Mouse (Mus musculus) cerebellum, adult 11-12 months (tissue): ENCODE results near the gene Lonp2.

ENCODE experiments used
- DNase-seq: peaks from one replicate; pipeline ENCODE4 v3.0.0; 2022

Lonp2 gene

DNA sequence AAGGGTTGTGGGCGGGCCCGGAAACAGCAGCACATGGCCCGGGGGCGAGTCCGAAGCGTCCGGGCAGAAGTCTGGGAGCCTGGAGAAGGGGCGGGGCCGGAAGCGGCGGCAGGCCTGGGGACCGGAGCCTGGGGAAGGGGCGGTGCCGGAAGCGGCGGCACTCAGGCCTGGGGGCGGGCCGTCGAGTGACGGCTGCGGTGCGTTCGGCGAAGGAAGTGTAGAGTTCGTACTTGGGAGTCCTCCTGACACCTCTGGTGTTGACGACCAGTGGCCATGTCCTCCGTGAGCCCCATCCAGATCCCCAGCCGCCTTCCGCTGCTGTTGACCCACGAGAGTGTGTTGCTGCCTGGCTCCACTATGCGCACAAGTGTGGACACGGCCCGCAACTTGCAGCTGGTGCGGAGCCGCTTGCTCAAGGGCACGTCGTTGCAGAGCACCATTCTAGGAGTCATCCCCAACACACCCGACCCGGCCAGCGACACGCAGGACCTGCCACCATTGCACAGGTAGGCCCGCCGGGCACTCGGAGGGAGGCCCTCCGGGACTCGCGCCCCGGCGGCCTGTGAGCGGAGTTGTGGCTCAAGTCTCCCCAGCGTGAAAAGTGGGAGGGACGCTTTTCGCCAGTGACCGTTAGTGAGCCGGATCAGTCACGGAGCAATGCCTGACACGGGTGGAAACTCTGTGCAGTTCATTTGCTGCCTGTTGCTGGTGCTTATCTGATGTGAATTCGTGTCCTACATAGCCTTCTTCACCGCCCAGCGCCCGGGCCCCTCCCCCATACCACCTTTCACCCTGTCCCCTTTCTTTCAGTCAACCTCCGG, at the start of gene Lonp2:
Gene Lonp2 (plus strand): TSS at position 133 of the 821 bp plus-strand sequence.
- peak; percentile 98 for DNase-seq

DNA sequence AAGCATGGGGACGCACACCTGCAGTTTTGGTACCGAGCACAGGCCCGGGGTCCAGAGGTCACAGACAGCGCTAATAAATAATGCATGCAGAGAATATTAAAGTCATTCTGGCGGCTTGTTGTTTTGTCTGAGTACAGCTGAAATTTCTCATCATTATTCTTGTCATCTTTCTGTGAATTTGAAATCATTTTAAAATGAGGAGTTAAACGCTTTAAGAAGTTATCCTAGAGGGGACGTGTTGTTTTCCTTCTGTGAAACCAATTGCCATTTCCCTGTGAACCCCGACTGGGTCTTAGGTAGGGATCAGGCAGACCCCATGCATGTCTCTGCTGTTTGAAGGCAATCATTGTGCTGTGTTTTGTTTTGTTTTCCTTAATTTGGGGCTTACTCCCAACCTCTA, 46.3 kb upstream of the Lonp2 start:
- no peak for DNase-seq

DNA sequence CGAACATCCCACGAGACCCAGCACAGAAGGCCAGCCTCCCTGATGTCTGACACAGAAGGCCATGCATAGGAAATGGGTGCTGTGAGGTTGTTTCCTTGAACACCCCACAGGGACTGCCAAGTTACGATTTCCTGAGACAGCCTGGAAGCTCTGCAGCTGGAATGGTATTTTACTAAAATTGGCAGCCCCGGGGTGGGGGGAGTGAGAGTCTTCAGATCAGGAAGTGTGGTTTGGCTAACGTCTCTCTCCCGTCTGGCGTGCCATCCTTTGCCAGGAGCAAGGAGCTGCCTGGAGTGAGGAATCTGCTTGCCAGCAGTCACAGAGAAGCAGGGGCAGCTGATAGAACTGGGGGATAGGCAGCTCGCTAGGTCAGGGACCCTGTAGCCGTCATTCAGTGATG, 45.8 kb upstream of the Lonp2 start:
- peak; percentile 97 for DNase-seq

DNA sequence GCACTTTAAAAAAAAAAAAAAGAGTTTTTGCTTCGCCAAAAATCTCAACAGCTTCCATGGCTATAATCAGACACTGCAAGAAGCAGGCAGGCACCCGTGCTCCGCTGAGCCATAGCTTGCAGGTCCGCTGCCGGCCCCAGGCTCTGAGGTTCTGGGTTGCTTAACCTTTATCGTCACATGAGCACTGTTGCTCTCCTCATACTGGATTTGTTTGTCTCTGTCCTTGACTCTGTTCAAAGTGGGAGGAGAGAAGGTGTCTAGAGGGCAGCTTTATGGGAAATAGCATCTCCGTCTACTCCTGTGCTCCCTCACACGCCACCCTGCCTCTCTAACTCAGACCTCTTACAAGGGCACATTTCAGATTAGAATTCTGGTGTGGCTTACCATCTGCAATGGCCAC, 45.1 kb upstream of the Lonp2 start:
- DNase-seq, result peak; percentile 65

DNA sequence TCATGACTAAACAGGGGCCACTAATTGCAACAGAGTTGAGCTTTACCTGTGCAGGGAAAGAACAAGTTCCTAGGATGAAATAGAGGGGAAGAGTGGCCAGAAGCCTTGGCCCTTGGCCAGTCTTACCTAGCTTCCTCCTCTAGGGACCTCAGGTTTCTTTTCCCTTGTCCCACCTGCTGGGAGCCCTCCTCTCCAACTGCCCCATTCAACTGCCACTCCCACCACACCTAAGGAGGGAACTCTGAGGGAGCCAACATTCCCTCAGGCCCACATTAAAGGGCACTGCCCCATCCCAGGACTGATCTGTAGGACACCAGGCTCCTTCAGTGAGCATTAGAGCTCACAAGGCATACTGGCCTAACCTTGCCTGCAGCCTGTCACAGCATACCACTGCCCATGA, 43.4 kb upstream of the Lonp2 start, which contains the start of gene Abcc12:
Gene Abcc12 (minus strand): TSS at position 229 of the 400 bp plus-strand sequence.
- peak; percentile 37 for DNase-seq

DNA sequence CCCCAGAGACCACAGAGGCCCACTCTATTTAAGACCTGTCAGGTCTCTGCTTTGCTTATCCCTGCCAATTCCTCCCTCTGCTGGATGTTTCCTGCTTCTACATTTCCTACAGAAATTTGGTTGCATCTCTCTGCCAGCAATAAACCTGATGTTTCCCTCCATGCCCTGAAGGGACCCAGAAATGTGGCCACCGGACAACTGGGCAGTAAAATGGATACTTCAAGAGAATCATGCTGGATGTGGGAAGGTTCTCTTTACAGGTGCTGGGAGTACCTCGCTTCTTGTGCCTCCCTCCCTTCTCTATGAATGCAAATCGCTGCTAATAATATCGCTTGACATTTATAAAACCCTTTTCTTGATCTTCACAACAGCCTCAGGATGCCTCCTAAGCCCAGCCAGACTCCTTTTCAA, 41.9 kb upstream of the Lonp2 start:
- peak; percentile 55 for DNase-seq

DNA sequence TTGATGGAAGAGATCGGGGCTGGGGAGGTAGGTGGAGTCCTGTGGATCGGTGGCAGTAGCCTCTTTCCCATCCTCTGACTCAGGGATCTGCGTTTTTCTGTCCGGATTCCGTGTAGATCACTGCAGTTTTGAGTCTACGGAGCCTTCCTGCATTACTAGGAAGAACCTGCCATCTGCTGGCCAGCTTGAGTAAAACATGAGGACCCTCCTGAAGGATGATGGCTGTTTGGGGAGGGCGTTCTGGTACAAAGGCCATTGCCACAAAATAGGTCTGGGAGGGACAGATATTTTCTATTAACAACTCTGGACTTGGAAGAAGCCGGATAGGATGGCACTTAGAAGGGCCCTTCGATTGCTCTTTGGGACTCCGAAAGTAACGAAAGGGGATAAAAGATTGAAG, 38.7 kb upstream of the Lonp2 start:
- peak; percentile 89 for DNase-seq

DNA sequence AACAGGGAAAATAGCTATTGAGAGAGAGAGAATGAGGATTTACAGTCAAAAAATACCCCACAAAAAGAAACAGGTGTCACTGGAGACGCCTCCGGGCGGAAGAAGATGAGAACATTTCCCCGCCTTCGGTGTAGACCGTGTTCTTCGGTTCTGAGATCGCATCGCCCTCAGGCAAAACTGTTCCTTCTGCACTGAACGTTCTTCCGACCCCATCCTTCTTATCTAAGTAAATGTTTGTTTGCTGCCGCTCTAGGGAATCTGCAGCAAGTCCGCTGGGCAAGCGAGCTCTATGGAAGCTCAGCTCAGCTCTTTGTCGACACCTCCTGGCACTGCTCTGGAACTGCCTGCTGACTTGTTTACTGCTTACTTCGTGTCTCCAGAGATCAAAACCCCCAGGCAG, 38.3 kb upstream of the Lonp2 start:
- DNase-seq, result peak; percentile 86

DNA sequence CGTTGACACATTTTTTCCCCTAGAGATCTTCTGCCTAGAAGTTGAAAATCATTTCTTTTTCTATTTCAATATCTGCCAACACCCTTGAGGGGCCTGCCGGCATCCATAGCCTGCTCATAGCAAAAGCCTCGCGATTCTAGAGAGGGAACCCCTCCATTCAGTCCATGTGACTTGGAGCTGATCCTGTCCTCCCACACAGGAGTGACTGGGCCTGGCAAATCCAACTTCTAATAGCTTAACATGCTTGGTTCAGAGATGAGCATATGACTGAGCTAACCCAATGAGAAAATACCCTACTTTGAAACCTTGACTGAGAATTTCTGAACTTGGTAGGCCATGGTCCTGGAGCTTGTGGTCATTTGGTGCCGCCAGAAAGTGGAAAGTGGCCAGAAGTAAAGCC, 37.8 kb upstream of the Lonp2 start:
- no peak for DNase-seq

DNA sequence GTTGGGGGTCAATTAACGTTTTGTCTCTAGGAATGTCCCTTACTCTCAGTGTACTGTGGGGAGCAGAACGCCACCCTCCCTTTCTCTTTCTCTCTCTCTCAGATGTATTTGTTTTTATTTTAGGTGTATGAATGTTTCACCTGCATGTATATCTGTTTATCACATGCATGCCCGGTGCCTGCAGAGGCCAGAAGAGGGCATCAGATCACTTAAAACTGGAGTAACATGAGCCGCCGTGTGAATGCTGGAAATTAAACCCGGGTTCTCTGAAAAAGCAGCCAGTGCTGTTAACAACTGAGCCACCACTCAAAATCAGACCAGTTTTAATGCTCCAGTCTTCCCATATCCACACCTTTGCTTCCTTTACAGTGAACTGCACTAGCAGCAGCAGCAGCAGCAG, 37.2 kb upstream of the Lonp2 start:
- DNase-seq, result peak; percentile 14

DNA sequence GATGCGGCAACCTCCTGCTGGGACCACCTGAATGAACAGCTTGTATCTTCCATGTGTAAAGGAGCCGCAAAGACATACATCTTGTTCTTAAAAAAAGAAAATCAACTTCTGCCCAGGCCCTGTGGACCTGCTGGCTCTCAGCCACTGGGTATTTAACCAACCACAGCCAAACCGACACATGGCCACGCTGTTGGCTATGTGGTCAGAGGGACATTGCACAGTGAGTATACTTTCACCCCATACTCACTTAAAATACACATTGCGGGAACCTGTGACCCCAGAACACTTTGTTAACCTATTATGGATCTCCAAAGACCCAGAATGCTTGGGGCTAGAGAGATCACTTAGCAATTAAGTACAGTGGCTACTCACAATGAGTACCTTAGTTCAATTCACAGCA, 35.5 kb upstream of the Lonp2 start:
- peak; percentile 15 for DNase-seq

DNA sequence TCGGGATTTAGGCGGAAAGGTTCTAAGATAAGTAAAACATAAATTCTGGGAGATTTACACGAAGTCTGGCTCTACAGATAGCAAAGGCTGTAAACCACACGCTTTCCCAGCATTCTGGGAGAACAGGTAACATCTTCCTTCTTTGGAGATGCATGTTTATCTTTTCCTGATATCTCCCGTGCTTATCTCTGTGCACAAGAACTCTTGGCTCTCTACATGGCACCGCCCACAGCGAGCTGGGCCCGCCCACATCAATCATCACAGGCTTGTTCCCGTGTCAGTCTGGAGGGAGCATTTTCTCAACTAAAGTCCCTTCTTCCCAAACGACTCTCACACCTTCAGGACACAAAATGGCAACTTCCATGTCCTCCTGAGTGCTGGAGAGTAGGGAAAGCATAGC, 30.7 kb upstream of the Lonp2 start:
- DNase-seq, result no peak

DNA sequence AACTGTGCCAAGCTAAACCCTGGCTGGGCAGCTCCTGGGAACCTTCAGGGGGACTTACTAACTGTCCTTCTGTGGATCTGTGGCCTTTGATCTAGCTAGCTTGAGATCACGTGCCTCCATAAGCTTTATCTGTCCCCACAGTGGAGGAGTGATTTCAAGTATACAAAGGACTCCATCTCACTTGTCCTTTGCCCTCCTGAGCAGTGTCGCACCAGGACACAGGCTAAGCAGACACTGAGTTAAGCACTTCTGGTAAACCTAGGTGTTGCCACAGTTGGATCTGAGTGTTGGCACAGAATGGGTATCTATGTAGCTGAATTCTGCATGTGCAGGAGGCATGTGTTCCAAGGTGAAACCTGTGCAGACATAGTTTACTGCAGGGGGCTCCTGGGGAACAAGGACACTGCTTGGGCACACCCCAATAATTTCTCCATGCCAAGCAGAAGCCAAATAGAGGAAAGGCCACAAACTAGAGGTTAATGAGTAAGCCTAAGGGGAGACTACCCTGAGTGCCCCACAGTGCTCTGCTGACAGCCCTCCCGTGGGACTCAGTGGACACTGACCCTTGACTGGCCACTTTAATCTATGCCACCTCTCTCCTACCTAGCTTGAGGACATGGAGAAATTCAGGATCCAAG, 29.6 kb upstream of the Lonp2 start:
- no peak for DNase-seq

DNA sequence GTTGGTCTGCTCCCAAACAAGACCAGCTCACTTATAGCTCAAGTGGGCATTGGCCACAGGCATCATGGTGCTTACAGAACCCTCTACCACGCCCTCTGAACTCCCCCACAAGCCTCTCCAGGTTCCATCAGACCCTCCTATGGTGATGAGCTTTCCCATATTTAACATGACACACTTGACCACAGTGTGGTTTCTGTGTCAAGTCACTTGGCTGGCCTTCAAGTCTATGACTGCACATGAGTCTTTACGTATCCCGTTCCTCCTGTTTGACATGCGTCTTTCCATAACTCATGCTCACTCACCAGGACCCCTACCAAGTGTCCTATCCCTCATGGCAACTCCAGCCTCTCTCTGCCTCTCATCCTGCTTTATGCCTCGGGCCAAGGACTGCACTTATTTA, 28.2 kb upstream of the Lonp2 start:
- no peak for DNase-seq

DNA sequence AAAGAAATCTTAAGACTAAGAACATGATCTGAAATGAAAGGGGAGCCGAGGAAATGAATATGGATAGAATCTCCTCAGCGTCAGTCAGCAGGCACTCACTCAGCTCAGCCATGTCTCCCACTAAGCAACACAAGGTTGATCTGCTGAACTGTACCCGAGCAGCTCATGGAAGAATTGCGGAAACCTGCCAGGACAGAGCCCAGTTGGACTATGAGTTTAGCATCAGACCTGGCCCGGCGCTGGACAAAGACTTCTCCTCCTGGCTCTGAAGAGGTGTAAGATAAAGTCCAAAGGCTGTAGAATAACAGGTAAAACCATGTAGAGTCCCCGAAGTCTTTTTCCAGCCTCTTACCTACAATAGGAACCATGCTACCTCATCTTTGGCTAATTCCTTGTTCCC, 26.2 kb upstream of the Lonp2 start:
- DNase-seq, result no peak

DNA sequence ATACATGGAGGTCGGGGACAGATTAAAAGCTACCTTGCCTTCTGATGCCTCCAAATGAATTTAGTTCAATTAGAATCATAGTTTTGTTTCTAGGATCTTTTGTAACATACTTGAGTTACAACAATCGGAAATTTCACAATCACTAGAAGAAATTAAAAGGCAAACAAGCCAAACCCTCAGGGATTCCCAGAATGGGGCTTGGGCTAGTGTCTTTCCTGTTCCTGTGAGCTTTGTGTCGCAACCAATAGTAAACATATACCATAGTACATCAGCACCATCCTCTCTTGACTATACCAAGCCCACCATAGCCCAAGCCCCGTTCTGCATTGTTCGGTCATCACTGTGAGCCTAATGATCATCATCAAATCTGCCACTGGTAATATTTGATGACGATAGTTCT, 24.5 kb upstream of the Lonp2 start:
- no peak for DNase-seq

DNA sequence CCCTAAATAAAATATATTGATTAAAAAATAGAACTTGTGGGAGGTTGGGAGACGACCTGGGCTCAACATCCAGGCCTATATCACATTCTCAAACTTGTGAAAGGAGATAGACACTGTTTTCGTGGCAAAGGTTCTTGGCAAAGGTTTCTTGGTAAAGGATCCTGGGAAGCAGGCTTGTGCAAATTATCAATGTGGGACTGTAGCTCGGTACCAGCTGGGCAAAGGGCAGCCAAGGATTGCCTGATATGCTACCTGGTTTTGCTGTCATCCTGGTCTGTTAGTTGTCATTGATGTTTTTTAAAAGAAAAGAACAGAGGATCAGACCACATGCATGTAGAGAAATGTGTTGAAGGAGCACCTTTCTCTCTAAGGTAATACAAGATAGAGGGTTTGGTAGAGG, 23.5 kb upstream of the Lonp2 start:
- DNase-seq, result no peak

DNA sequence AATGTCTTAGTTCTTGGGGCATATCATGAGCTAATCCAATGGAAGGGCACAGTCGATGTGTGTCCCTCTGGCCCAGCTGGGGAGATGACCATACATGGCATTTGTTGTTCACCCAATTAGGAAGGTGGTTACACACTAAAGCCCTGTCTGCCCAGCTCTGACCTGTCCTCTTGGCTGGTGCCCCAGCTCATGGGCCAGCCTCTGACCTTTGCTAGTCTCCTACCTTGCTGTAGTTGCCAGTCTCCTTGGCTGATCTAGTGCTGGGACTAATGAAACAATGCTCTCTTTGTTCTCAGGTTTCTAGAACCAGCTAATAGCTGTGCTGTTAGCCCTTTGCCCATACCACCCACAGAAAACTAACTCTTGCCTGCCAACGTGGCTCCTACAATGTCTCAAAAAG, 20.7 kb upstream of the Lonp2 start:
- no peak for DNase-seq

DNA sequence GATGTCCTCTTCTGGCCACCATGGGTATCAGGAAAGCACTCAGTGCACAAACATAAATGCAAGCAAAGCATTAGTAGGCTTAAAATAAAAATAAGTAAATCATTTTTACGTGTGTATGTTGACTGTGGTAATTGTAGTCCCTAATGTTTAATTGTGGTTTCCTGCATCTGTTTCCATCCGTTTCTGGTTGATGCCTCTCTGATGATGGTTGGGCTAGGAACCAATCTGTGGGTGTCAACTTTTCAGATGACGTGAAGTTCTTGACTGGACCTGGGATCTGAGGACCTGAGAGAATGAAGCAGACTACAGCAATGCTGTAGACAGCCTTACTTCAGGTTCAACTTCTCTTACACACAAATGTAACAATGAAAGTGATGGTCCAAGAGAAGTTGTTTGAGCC, 19.2 kb upstream of the Lonp2 start:
- no peak for DNase-seq

DNA sequence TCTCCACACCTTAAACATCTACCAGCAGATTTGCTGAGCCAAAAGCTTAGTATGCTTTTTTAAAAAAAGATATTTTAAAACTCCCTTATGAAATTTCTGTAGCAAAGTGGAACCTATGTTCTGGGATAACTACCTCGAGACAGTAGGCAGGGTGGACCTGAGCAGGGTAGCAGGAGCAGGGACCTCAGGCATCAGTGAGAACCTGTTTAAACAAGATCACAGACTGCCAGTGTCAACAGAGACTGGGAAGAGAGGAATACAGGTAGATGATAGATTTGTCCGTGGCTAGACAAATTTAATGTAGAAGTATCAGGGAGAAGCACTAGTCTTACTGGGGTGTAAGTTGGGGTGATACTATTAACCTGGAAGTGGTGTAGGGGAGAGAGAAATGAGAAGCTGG, 10.0 kb upstream of the Lonp2 start:
- DNase-seq, result no peak

DNA sequence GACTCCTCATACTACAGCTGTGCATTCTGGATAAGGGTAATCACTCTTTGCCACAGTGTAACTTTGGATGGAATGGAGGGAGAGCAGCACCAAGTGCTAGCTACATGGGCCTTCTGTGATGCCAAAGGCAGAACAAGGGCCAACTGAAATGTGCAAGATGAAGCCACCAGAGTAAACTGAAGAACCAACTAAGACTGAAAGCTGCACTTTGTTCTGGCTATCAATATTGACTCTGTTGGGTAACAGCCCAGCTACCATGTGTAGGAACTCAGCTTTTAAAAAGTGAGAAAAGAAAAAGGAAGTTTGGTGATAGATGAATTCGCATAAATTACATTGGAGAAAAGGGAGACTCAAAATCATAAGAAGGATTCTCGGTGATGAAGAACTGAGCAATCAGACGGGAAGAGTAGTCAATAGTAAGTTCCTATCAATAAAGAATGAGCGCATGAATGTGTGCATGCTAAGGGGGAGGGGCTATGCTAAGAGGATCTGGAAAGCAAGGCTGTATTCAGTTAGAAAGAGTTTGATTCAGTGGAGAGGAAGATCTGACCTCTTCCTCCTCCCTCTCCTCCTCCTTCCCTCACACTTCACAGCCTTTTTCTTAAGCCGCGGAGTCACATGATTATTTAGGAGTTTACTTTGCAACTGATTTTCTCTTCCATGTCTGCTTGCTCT, 8.6 kb upstream of the Lonp2 start:
- DNase-seq, result no peak

DNA sequence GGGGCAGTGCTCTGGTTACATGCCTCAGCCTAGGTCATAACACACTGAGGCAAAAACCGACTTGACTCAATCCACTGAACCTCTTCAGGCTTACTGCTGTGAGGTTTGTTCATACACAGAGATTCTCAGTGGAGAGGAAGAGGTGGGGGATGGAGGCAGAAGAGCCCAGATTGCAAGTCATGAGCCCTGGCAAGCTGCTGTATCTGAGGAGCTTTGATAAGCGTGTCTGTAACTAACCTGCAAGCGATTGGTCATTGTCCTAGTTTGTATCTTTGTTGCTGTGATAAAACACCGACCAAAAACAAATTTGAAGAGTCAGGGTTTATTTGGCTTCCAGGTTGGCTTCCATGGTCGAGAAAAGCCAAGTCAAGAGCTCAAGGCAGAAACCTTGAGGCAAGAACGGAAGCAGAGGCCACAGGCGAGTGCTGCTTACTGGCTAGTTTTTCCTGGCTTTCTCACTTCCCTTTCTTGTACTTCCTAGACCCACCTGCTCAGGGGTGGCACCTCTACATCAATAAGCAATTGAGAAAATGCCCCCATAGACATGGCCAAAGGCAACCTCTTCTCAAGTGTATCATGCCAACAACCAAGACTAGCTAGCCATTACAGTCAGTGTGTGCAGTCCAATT, 6.0 kb upstream of the Lonp2 start:
- no peak for DNase-seq

DNA sequence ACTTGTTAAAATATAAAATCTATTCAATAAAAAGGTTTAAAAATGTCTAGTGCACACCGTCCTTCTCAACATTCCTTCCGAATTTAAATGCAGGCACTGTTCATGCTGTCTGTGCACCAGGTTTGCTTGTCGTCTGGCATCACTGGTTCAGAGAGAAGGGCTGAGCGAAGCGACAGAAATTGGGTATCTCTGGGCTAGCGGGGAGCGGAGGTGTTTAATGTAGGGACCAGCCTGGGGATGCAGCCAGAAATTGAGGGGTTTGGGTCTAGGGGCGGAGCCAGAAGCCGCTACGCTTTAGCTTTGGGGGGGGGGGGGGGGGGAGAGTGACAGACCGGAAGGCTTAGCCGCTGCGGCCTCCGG, 312 bp upstream of the Lonp2 start:
- DNase-seq, result no peak

DNA sequence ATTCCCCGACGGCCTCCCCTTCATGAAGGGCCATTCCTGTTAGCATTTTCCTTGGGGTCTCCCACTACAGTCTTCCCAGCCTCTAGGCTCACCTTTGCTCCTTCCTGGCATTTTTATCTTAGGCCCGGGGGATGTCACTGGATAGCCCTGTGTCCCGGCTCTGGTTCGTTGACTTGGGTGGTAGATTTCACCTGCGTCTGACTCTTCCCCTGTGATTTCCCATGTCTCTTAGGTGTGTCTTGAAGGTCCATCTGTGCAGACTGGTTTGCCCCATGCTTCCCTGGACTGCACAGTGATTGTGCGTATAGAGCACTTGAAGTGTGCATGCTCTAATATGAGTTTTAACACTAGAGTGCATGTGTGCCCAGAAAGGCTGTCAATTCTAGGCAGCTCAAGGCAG, 1.1 kb downstream of the Lonp2 start:
- DNase-seq, result peak; percentile 9
